Mouse (Mus musculus): ENCODE results near the gene Gm43517.

DNA sequence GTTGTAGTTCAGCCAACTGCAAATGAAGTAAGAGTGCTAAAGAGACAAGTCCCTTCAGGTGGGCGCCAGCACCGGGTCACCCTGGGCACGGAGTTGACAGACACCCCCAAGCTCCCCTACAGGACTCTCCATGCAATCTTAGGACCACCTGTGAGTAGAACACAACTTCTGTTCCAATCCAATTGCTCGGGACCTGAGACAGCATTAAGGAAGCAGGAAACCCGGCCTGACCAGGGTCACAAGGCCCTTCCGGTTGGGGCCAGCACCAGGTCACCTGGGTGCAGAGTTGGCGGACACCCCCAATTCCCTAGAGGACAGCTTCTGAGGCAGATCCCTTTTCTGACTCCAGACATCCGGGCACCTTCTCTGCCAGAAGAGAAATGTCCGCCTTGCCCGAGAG lies 35.3 kb upstream of the Gm43517 start:
- TF ChIP-seq CTCF (IDR thresholded peaks at IDR 0.05; ENCODE audit: low read depth) (no peak), EP300 (IDR thresholded peaks at IDR 0.05; ENCODE audit: low read depth) (no peak)

Measured in liver, postnatal 0 days (tissue).